Mouse (Mus musculus): ENCODE measurements around the gene Zbtb41.

DNA sequence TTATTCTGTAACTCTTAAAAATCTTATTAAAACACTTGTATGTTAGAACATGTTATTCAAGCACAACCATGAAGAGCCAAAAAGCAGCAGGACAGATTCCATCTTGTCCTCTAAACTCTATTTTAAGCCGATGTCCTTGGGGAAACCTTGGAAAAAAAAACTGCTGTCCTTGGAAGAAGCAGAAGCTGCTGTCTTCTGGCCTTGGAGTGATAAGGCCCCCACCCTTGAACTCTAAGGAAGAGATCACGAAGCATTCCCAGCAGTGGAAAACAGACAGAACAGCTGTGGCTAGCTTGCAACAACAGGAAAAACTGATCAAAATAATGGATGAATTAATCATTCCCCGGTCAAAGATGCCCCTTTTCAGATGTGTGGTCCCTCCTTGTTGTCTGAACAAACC lies 74.1 kb downstream of the Zbtb41 start:
- no peak for TF ChIP-seq CTCF (IDR thresholded peaks at IDR 0.05; ENCODE audit: borderline replicate concordance, insufficient read depth, low read length)
- TF ChIP-seq POLR2A (IDR thresholded peaks at IDR 0.05; ENCODE audit: low read depth, low read length), result no peak
